ENCODE assay signal across 16 mouse cellular contexts in the genomic region with DNA sequence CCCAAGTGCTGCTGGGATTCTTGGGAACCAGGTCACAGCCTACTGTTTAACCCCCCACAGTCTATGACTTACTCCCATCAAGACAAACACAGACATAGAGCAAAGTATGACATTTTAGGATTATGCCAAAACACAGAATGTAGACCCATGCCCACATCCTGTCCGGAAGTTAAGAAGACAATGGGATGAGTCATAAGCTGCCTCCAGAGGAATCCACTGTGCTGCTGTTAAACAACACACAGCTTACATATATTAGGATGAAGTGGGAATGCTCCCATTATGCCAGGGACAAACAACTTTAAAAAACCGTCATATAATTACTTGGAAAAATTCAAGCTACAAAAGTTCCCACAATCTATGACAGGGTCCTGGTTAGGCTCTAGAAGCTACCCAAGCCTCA. TPM values are rescaled to one million over a fixed set of nuclear protein-coding genes. Genes with fewer than 3 reads are reported as not detected.
A peak's percentile ranks its signal among the peaks of the same experiment; 100 is the strongest.
DNase-seq lines count a peak whose midpoint lies in the region; TF ChIP-seq lines count a peak whose summit lies in the region.
"Had no signal": no experiment of that assay in that cellular context is flagged by ENCODE, and none has a peak within 500 bp of the region (broad histone marks: within the 10 kb centered on the region; RNA-seq: fewer than 3 reads in every experiment).

No protein-coding gene starts in this region.

- H3K27ac ChIP-seq in thymus, adult 2 months (ENCODE audit: control insufficient read depth, insufficient read depth, low read length): peak overlapping the region; percentile 81
- H3K27ac ChIP-seq: hindbrain, embryonic 12.5 days; left cerebral cortex, adult 2 months; limb, embryonic 13.5 days; stomach, embryonic 15.5 days had no signal

- DNase-seq in thymus, adult 2 months: no peak
- DNase-seq in thymus, postnatal 25 days: no peak
- DNase-seq in CD8-positive naive resting alpha-beta T cell, adult 2 months (ENCODE audit: low read depth in 2 of 2, low spot score in 2 of 2): peak; percentile 21 to 42
- peak; percentile 84 for DNase-seq in induced T-regulatory cell, adult 2 months (ENCODE audit: low read depth)
- DNase-seq in layer of hippocampus, postnatal 25 days (ENCODE audit: extremely low spot score in 1 of 2, low spot score in 1 of 2): no peak
- no peak for DNase-seq in layer of hippocampus, adult 18-20 months (ENCODE audit: low spot score in 2 of 2)
- DNase-seq in layer of hippocampus, postnatal 36 days: no peak
- DNase-seq: adrenal gland, postnatal 10 days; cerebellum, postnatal 10 days; heart, adult 18-20 months; kidney, adult 9 months; retina, postnatal 1 day had no signal

- H3K4me1 ChIP-seq in thymus, adult 2 months (replicated peaks; ENCODE audit: control insufficient read depth, insufficient read depth, low read length): peaks cover 60% of the 10 kb centered on the region

- H3K4me3 ChIP-seq in thymus, adult 2 months (ENCODE audit: control insufficient read depth, insufficient read depth, low read length): no peak overlapping the region
- H3K4me3 ChIP-seq: hindbrain, embryonic 12.5 days; left cerebral cortex, adult 2 months; limb, embryonic 13.5 days; stomach, embryonic 15.5 days had no signal

- H3K36me3 ChIP-seq in thymus, adult 2 months (ENCODE audit: control insufficient read depth, insufficient read depth, low read length): no peaks in the 10 kb centered on the region
- H3K36me3 ChIP-seq: hindbrain, embryonic 12.5 days; limb, embryonic 13.5 days; stomach, embryonic 15.5 days had no signal

- WGBS in thymus, adult 2 months: 59% methylated on average over 2 of the region's 2 CpGs

- no peak for TF ChIP-seq POLR2A in thymus, adult 2 months (IDR thresholded peaks at IDR 0.05; ENCODE audit: control insufficient read depth, extremely low read depth, insufficient read depth, low read length, poor library complexity)

- TF ChIP-seq CTCF in thymus, adult 2 months (IDR thresholded peaks at IDR 0.05; ENCODE audit: borderline replicate concordance, control insufficient read depth, extremely low read depth, insufficient read depth, low read length, poor library complexity): no peak

- no peaks in the 10 kb centered on the region for H3K27me3 ChIP-seq in thymus, adult 2 months (ENCODE audit: control insufficient read depth, insufficient read depth, low read length)
- H3K27me3 ChIP-seq: hindbrain, embryonic 12.5 days; limb, embryonic 13.5 days; stomach, embryonic 15.5 days had no signal

RNA-seq across cellular contexts. Expression of a gene that starts 52.1 kb away (rescaled TPM):
- 118 and 145 TPM in 2 replicates for polyA plus RNA-seq in thymus, adult 2 months (2012; rRNA removed)
- total RNA-seq in layer of hippocampus, postnatal 25 days (2021): 100 to 1,000 TPM; 147 to 171 TPM
- 100 to 1,000 TPM; 165 to 176 TPM for total RNA-seq in layer of hippocampus, adult 18-20 months (2021)
- 100 to 1,000 TPM; 164 to 171 TPM for total RNA-seq in layer of hippocampus, postnatal 36 days (2021)

Comparison
In these comparisons a context has a peak if more than half of its experiments do, and no peak if none do; other contexts are left out.
1. DNase-seq: peak in CD8-positive naive resting alpha-beta T cell, adult 2 months (2 of 2) and induced T-regulatory cell, adult 2 months (single experiment); none in thymus, adult 2 months (single experiment), thymus, postnatal 25 days (single experiment), layer of hippocampus, postnatal 25 days (0 of 2), layer of hippocampus, adult 18-20 months (0 of 2) and layer of hippocampus, postnatal 36 days (0 of 2).